Mouse (Mus musculus) embryonic fibroblast, embryonic 13.5 days (primary cell): ENCODE measurements around the gene Psma3.

Source experiments
- CTCF ChIP-seq: IDR thresholded peaks from 2 replicates; pipeline ENCODE4 v1.5.1; 2011; ENCODE audit warnings: mild to moderate bottlenecking, control low read depth, low read length, moderate library complexity, borderline replicate concordance; ENCODE audit not compliant: insufficient read depth
- POLR2A ChIP-seq: IDR thresholded peaks from 2 replicates; pipeline ENCODE4 v1.6.1; 2011; ENCODE audit warnings: low read depth, mild to moderate bottlenecking, control low read depth, low read length, moderate library complexity

- no peak for TF ChIP-seq CTCF
- TF ChIP-seq POLR2A, result no peak
Observed at GRCm38 (mm10) chr12:71042451-71042850, 68.0 kb downstream of the Psma3 start.
